Mouse (Mus musculus) CH12.LX (cell line): ENCODE measurements at regions not wholly inside any gene's neighbourhood (a gene's known extent, or its start where the extent isn't known, plus 50 kb on each side); places are given as distances from the start of the nearest gene placed in this dataset.

ENCODE experiments used
- DNase-seq: peaks from one replicate; pipeline ENCODE4 v3.0.0-alpha.2; 2013; ENCODE audit errors: extremely low read depth
- H3K27ac ChIP-seq: 2 replicates; pipeline ENCODE4 v1.5.1; 2012; ENCODE audit warnings: low read depth, mild to moderate bottlenecking, control low read depth, moderate library complexity; ENCODE audit not compliant: insufficient read depth
- H3K27me3 ChIP-seq: replicated peaks from 2 replicates; pipeline ENCODE3; 2012; ENCODE audit warnings: inconsistent platforms
- H3K36me3 ChIP-seq, 2 experiments: replicated peaks in 1 of 2; 2 replicates each; pipeline versions ENCODE3 to v1.6.1; 2012; ENCODE audit warnings: inconsistent platforms in 1 of 2, low read length in 1 of 2, mild to moderate bottlenecking in 1 of 2, mixed read lengths in 1 of 2, moderate library complexity in 1 of 2; ENCODE audit not compliant: control insufficient read depth in 1 of 2, insufficient read depth in 1 of 2
- H3K4me1 ChIP-seq, 2 experiments: 2 replicates each; pipeline ENCODE4 v1.6.1; 2012; ENCODE audit warnings: inconsistent platforms in 1 of 2, moderate library complexity in 1 of 2; ENCODE audit not compliant: insufficient read depth in 2 of 2, control insufficient read depth in 1 of 2
- H3K4me2 ChIP-seq: 2 replicates; pipeline ENCODE4 v1.6.1; 2012; ENCODE audit warnings: low read depth, mild to moderate bottlenecking, control low read depth; ENCODE audit not compliant: poor library complexity, insufficient read depth, severe bottlenecking
- H3K4me3 ChIP-seq, 3 experiments: fragments of 150-350 bp in 1 of 3; sonication (generic) in 1 of 3; replicated peaks in 1 of 3; 2 replicates each; pipeline versions ENCODE3 to v1.5.1; 2011 to 2012; ENCODE audit warnings: low read depth in 2 of 3, low read length in 2 of 3, mild to moderate bottlenecking in 2 of 3, moderate library complexity in 2 of 3, control low read depth in 1 of 3, improper control_type of control experiment in 1 of 3, inconsistent platforms in 1 of 3, mixed read lengths in 1 of 3; ENCODE audit not compliant: poor library complexity in 1 of 3
- H3K79me2 ChIP-seq: replicated peaks from 2 replicates; pipeline ENCODE4 v1.6.1; 2012; ENCODE audit warnings: mild to moderate bottlenecking, moderate library complexity; ENCODE audit not compliant: control insufficient read depth, poor library complexity, insufficient read depth, severe bottlenecking; ENCODE audit errors: extremely low read depth
- H3K9ac ChIP-seq: 2 replicates; pipeline ENCODE4 v1.6.1; 2012; ENCODE audit warnings: low read depth, mild to moderate bottlenecking, control low read depth, moderate library complexity; ENCODE audit not compliant: insufficient read depth
- H3K9me3 ChIP-seq: replicated peaks from 2 replicates; pipeline ENCODE3; 2012; ENCODE audit warnings: low read length, inconsistent platforms, mixed read lengths
- CHD1 ChIP-seq: IDR thresholded peaks from 2 replicates; pipeline ENCODE4 v1.6.1; 2012; ENCODE audit warnings: low read depth, low read length, improper control_type of control experiment, inconsistent platforms
- CHD2 ChIP-seq: IDR thresholded peaks from 2 replicates; pipeline ENCODE4 v1.6.1; 2011; ENCODE audit warnings: low read length, improper control_type of control experiment
- CTCF ChIP-seq, 2 experiments: IDR thresholded peaks in 1 of 2; conservative IDR thresholded peaks in 1 of 2; 2 replicates each; pipeline ENCODE4 v1.5.1; 2011 to 2012; ENCODE audit warnings: low read depth in 2 of 2, low read length in 2 of 2, improper control_type of control experiment in 1 of 2, inconsistent platforms in 1 of 2, mild to moderate bottlenecking in 1 of 2, moderate library complexity in 1 of 2
- EP300 ChIP-seq: IDR thresholded peaks from 2 replicates; pipeline ENCODE4 v1.6.1; 2011; ENCODE audit warnings: low read length, improper control_type of control experiment
- GABPA ChIP-seq: IDR thresholded peaks from 2 replicates; pipeline ENCODE4 v1.6.1; 2012; ENCODE audit warnings: low read depth, low read length, improper control_type of control experiment, inconsistent platforms; ENCODE audit not compliant: insufficient replicate concordance
- HCFC1 ChIP-seq: IDR thresholded peaks from 2 replicates; pipeline ENCODE4 v1.6.1; 2012; ENCODE audit warnings: low read depth, mild to moderate bottlenecking, inconsistent platforms, low read length, improper control_type of control experiment
- JUN ChIP-seq: IDR thresholded peaks from 2 replicates; pipeline ENCODE4 v1.6.1; 2011; ENCODE audit warnings: low read depth, mild to moderate bottlenecking, low read length, improper control_type of control experiment, moderate library complexity; ENCODE audit not compliant: insufficient read depth
- KAT2A ChIP-seq: IDR thresholded peaks from 2 replicates; pipeline ENCODE4 v1.6.1; 2012; ENCODE audit warnings: low read length, improper control_type of control experiment, inconsistent platforms; ENCODE audit not compliant: insufficient replicate concordance
- MAFK ChIP-seq: IDR thresholded peaks from 2 replicates; pipeline ENCODE4 v1.6.1; 2011; ENCODE audit warnings: low read length, improper control_type of control experiment; ENCODE audit not compliant: insufficient replicate concordance
- MAX ChIP-seq: IDR thresholded peaks from 2 replicates; pipeline ENCODE4 v1.6.1; 2011; ENCODE audit warnings: low read length, improper control_type of control experiment
- MAZ ChIP-seq: IDR thresholded peaks from 2 replicates; pipeline ENCODE4 v1.6.1; 2012; ENCODE audit warnings: low read depth, mild to moderate bottlenecking, inconsistent platforms, low read length, improper control_type of control experiment, moderate library complexity
- MEF2A ChIP-seq: IDR thresholded peaks from 2 replicates; pipeline ENCODE4 v1.6.1; 2014; ENCODE audit warnings: low read depth, mild to moderate bottlenecking, inconsistent platforms, low read length, improper control_type of control experiment, borderline replicate concordance
- MXI1 ChIP-seq: IDR thresholded peaks from 2 replicates; pipeline ENCODE4 v1.6.1; 2011; ENCODE audit warnings: mild to moderate bottlenecking, low read depth, low read length, improper control_type of control experiment
- NRF1 ChIP-seq: IDR thresholded peaks from 2 replicates; pipeline ENCODE4 v1.6.1; 2014; ENCODE audit warnings: low read depth, mild to moderate bottlenecking, inconsistent platforms, low read length, improper control_type of control experiment, moderate library complexity
- POLR2A ChIP-seq: IDR thresholded peaks from 2 replicates; pipeline ENCODE4 v1.6.1; 2011; ENCODE audit warnings: low read depth, mild to moderate bottlenecking, improper control_type of control experiment, low read length
- TBP ChIP-seq: conservative IDR thresholded peaks from 2 replicates; pipeline ENCODE4 v1.6.1; 2011; ENCODE audit warnings: low read depth, low read length, improper control_type of control experiment
- UBTF ChIP-seq: IDR thresholded peaks from 2 replicates; pipeline ENCODE4 v1.6.1; 2012; ENCODE audit warnings: low read depth, mild to moderate bottlenecking, inconsistent platforms, low read length, improper control_type of control experiment, moderate library complexity
- USF2 ChIP-seq: conservative IDR thresholded peaks from 2 replicates; pipeline ENCODE4 v1.6.1; 2011; ENCODE audit warnings: low read depth, low read length, improper control_type of control experiment
- ZC3H11A ChIP-seq: IDR thresholded peaks from 2 replicates; pipeline ENCODE4 v1.6.1; 2012; ENCODE audit warnings: low read depth, mild to moderate bottlenecking, inconsistent platforms, low read length, improper control_type of control experiment
- ZKSCAN1 ChIP-seq: IDR thresholded peaks from 2 replicates; pipeline ENCODE4 v1.6.1; 2012; ENCODE audit warnings: low read depth, inconsistent platforms, low read length, improper control_type of control experiment, borderline replicate concordance
- ZMIZ1 ChIP-seq: IDR thresholded peaks from 2 replicates; pipeline ENCODE4 v1.6.1; 2012; ENCODE audit warnings: low read depth, mild to moderate bottlenecking, inconsistent platforms, low read length, improper control_type of control experiment
- dilution Hi-C: fragments of 300-500 bp; cut with MboI; formaldehyde crosslinking; loops from 2 replicates; pipeline ENCODE4 v1.14.3; 2020; ENCODE audit warnings: low sequenced_read_pairs; ENCODE audit not compliant: extremely low pct_unique_long_range_greater_than_20kb, extremely low pct_ligation_motif_present
- in situ Hi-C: fragments of 300-500 bp; cut with MboI; formaldehyde crosslinking; loops from 3 replicates; pipeline ENCODE4 v1.14.3; 2019; ENCODE audit warnings: low sequenced_read_pairs, low pct_ligation_motif_present, low pct_unique_long_range_greater_than_20kb, mixed read lengths

DNA sequence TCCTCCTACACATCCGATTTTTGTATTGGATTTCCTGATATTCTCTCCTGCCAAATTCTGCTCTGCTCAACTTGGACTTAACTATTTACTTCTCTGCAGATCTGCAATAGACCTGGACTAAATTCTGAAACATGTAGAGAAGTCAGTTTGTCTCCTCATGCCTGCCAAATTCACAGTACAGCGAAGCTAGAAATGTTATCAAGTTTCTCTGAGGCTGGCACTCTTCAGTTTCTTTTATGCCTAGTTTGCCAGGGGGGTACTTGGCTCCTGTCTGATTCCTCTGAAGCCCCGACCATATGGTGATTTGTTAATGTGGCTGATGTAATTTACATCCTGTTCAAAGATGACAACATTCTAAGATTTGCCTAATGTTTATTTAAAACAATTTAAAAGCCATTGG lies 184.6 kb upstream of the Vegfc start:
- H3K9me3 ChIP-seq: no peaks in the 10 kb centered on the region
- no peaks in the 10 kb centered on the region for H3K4me1 ChIP-seq
- H3K9ac ChIP-seq: no peak overlapping the region
- DNase-seq: no peak
- H3K4me2 ChIP-seq: no peak overlapping the region
- H3K79me2 ChIP-seq: no peaks in the 10 kb centered on the region
- H3K36me3 ChIP-seq: no peaks in the 10 kb centered on the region
- dilution Hi-C loops: no loop called here
- no peaks in the 10 kb centered on the region for H3K27me3 ChIP-seq
- in situ Hi-C loops: no loop called here
- H3K27ac ChIP-seq: no peak overlapping the region
- TF ChIP-seq EP300 (no peak), KAT2A (no peak), MAFK (no peak)
- no peak overlapping the region for H3K4me3 ChIP-seq

DNA sequence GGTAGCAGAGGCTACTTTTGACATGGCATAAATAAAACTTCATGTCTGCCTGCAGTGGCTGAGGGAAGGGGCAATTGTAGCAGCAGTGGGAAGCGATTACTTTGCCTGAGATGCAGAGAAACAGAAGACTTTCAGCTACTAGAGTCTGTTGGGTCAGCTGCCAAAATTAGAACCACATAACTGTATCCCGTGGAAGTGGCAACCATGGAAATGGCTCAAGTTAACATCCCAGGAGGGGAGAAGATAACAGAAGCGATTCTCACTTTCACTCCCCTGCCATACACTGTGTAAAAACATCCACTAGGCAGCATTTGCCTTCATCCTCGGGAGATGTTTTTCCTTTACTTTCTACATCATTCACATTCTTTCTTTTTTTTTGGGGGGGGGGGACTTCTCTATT lies 155.1 kb upstream of the Vegfc start:
- in situ Hi-C loops (no loop called here), dilution Hi-C loops (no loop called here)
- Histone ChIP-seq H3K27me3 (no peaks in the 10 kb centered on the region), H3K9me3 (no peaks in the 10 kb centered on the region), H3K4me1 (no peaks in the 10 kb centered on the region), H3K4me3 (no peak overlapping the region), H3K36me3 (no peaks in the 10 kb centered on the region), H3K4me2 (no peak overlapping the region), H3K79me2 (no peaks in the 10 kb centered on the region)
- no peak for DNase-seq
- TF ChIP-seq MAZ (no peak), CTCF (conservative IDR thresholded peaks at IDR 0.05 in 1 of 2, IDR thresholded peaks at IDR 0.05 in 1 of 2; ENCODE audit: low read depth in 2 of 2, low read length in 2 of 2) (no peak), GABPA (no peak), ZC3H11A (no peak), JUN (no peak), MXI1 (no peak), MEF2A (no peak), HCFC1 (no peak), NRF1 (no peak), ZKSCAN1 (no peak), POLR2A (no peak)
- TF ChIP-seq, all 38 proteins: peak for 0
- H3K9ac ChIP-seq: no peak overlapping the region
- no peak overlapping the region for H3K27ac ChIP-seq

DNA sequence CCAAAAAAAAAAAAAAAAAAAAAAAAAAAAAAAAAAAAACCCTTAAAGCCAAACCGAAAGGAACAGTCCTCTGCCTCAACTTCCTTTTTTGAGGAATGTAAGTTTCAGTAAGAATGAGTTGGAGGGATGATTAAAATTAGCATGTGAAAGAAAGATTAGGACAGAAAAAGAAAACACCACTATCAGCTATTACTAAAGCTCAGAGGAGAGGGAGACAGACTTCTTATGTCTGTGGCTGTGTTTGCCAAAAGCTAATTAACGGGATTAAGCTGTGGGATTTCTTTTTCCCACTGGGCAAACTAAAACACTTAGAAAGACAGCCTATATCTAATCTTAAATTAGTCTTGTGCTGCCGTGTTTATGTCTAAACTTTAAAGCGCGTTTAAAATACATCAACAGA lies 146.7 kb upstream of the Vegfc start:
- no peaks in the 10 kb centered on the region for H3K36me3 ChIP-seq
- H3K9me3 ChIP-seq: no peaks in the 10 kb centered on the region
- no peak overlapping the region for H3K27ac ChIP-seq
- no peak overlapping the region for H3K9ac ChIP-seq
- dilution Hi-C loops: no loop called here
- H3K79me2 ChIP-seq: no peaks in the 10 kb centered on the region
- H3K27me3 ChIP-seq: no peaks in the 10 kb centered on the region
- TF ChIP-seq UBTF (no peak), CHD1 (no peak), USF2 (no peak), ZMIZ1 (no peak), TBP (no peak), MEF2A (no peak), MAZ (no peak), MAX (no peak), MXI1 (no peak), CHD2 (no peak)
- in situ Hi-C loops: no loop called here
- H3K4me3 ChIP-seq: no peak overlapping the region
- H3K4me2 ChIP-seq: no peak overlapping the region
- no peak for DNase-seq
- no peaks in the 10 kb centered on the region for H3K4me1 ChIP-seq
